Mouse (Mus musculus) lung, postnatal 25 days (tissue): ENCODE results near the gene Jmjd7.

Experiments
- DNase-seq: peaks from one replicate; pipeline ENCODE4 v3.0.0; 2022; ENCODE audit warnings: low spot score

Jmjd7 gene

DNA sequence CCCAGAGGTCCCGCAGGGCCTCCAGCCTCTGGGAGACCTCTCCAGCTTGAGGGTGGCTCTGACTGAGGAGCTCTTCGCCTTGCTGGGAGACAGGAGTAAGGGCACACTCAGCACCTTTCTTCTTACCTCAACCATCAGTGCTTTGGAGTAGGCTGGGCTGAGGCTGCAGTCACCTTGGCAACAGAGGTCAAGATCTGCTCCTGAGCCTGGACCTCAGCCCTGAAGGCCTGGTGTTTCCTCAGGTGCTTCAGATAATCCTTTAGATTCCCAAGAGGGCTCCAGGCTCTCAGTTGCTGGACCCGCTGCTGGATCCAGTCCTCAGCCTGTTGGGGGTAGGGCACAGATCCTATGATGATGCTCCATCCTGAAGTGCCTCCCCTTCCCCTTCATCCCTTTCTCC is 32.2 kb downstream of the Jmjd7 start:
- peak; percentile 50 for DNase-seq

DNA sequence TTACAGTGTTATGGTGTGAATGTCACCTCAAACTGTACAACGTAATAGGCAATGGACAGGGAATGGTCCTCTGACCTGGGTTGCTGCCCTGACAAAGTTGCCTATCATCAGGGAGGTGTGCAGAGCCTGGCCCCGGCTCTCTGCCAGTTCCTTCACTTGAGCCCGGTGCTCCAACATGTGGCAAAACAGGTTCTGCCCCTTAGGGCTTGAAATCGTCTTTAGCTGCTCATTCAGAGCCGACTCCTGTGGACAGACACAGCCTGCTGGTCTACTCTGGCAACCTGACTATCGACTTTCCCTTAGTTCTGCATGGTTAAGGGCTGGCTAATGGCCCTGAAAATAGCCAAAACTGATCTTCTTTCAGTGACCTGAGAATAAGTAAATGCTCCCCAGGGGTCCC is 32.9 kb downstream of the Jmjd7 start:
- peak; percentile 82 for DNase-seq

DNA sequence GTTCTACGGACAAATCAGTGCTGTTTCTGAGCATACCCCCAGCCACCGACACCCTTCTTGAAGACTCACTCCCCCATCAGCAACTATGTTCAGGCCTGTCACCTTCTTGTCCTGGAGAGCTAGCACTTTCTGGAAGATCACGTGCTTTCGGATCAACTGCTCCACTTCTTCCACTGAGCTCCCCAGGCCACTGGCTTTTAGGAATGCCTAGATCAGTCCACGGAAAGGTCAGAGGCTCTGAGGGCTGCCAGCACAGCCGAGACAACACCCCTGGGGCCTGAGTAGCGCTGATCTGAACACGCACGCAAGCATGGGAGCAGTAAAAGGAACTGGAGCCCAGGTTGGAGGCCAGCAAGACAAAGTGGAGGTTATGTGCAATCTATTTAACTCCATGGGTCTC is 33.4 kb downstream of the Jmjd7 start:
- DNase-seq = no peak

DNA sequence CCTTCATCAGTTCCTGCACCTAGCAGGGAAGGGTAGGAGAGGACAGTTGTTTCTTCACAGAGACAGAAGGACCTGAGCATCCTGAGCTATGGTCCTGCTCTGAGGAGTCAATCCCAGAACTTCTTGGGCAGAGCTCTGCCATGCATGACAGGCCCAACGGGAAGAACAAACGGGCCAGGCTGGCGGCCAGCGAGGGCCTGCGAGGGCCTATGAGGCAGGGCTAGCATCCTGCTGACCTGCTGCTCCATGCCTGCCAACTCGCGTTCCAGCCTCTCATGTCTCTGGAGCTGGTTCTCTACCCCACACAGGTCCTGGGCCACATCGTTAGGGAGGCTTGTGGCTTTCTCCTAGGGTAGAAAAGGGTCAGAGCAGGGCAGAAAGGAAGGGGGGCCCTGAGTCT is 35.0 kb downstream of the Jmjd7 start:
- no peak for DNase-seq

DNA sequence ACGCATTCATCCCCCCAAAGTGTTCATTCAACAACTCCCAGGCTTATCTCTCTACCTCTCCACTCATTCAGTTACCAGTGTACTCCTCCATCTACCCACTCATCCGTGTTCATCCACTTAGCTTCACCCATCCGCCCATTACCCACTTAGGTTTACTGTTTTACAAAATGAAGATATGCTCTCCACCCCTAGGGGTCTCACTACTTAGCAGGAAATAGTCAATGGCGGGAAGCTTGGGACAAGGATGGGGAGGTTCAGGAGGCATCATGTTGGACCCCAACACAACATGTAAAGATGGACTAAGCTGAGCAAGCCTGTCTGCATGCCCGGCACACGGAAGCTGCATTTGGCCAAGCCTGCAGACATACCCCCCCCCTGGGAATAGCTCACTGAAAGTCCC is 37.4 kb downstream of the Jmjd7 start:
- DNase-seq = no peak

DNA sequence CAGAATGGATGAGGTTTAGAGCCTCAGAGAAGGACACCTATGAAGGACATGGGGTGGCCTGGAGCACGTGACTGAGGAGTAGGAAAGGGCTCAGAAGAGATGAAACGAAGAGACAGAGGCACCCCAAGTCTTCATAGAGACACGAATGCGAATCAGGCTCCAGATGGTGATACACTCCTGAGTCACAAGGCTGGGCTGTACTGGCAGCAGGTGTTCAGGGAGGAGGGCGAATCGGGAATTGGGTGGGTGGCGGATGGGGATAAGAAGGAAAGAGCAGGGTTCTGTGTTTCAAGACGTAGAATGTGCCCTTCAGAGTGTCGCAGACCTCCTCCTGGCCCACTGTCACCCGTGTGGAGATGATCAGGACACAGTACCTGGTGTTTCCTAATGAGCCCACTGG is 38.0 kb downstream of the Jmjd7 start:
- no peak for DNase-seq

DNA sequence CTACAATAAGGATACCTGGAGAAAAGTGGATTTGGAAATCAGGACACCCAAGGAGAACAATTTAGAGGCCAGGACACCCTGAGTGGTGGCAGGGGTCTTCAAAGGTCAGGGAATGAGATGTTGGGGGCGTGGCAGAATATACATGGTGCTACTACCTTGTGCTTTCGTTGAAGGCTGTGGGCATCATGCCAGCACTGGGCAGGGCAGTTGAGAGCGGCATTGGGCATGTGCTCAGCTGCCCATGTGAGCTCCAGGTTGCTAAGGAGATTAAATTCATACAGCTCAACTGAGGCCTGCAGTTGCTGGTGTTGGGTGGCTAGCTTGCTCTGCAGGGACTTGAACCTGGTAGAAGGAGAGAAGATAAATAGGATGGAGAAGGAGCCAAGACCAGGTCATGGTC is 38.9 kb downstream of the Jmjd7 start:
- DNase-seq = peak; percentile 48

DNA sequence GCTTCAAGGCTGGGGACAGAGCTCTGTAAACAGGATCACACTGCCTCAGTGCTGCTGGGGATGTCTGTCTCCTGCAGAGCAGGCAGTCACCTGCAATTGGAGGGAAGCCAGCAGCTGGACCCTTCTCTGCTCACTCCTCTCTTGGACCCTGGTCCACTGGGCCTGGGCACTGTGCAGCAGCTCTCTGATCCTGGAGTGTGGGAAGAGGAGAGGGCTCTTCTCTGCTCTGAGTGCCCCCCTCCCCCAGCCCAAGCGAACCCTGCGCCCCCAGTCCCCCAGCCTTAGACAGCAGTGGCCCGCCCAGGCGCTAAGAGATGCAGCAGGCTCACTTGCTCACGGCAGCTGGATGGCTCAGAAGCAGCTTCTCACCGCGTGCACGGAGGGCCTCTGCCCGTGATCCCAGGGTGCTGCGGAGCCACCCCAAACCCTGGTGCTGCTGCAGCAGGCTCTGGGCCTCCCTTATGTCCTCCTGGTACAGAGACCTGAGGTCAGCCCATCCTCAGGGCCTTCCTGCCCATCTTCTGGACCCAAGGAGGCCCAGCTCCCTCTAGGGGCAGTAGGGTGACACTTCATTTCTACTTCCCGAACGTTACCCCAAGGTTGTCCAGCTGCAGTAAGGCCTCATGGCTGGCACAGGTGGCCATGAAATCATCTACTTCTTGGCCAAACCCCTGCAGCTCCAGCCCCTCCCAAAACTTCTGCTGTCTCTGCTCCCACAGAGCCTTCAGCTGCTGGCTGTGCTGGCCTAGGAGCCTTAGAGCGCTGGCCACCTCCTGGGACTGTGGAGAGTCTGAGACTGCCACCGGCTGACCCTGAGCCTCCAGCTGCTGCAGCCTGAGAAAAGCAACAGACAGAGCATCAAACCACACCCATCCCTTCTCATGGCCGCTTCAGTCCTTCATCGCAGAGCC is 41.5 kb downstream of the Jmjd7 start:
- peak; percentile 39 for DNase-seq

DNA sequence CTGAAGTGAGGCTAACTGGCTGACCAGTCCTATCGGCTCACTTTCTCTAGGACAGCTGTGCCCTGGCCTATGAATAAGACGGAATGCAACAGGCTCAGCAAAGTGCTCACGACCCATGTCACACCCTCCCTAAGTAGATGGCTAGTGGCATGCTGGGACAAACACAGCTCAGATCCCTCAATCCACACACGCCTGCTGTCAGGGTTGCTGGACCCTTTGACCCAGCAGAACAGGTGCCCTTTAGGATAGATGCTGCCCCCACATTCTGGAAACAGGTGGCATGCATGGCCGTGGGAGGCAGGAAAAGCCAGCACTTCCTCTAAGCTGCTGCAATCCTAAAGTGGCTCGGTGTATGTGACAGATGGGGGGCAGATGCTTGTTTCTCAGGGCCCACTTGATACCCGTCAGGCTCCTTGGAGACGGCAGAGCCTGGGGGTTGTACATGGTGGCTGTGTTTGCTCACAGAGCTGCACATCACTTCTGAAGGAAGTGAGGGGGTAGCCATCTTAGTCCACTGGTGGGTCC is 42.2 kb downstream of the Jmjd7 start:
- no peak for DNase-seq

DNA sequence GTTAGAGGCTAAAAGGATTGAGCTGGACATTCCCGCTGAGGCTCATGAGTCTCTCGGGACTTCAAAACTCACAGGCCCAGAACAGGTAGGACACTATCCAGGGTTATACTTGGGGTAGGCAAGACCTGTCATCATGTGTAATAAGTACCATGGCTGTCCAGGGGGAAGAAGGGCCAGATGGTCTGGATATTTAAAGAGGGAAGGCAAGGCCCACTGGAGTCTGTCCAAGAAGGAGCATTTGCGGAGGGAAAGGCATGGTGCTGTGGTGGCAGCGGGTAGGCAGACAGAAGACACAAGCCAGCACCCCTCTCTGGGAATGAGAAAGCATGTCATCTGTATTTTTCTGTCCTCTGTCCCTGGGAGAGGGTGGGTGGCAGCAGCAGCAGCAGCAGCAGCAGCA is 46.8 kb downstream of the Jmjd7 start:
- no peak for DNase-seq

DNA sequence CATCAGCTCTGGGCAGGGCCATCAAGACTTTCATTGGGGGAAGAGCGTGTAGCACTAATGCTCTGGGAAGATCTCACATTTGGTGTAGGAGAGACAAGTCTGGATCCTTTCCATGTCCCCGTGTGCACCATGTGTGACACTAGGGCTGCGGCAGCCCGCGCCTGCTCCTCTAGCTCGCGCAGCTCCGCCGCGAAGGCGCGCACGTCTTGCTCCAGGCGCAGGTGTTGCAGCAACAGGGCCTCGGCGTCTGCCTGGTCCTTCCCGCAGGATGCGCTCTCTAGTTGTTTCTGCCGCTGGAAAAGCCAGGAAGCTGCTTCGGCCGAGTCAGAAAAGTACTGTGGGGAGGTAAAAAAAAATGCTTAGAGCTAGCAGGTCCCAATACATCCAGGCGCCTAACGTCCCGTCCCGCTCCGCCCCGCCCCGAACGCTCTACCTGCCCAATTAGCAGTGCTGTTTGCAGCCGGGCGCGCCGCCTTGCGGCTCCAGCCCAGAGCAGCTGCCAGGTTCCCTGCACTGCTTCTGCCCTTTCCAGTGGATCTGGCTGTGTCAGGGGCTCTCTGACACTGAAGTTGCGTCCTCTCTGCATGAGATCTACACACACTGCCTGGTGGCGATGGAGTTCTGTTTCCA is 48.9 kb downstream of the Jmjd7 start:
- peak; percentile 59 for DNase-seq
